Mouse (Mus musculus) monocyte, adult 5-6 weeks (primary cell): ENCODE data around the gene Stxbp1. TPM values are rescaled to one million over a fixed set of nuclear protein-coding genes. Genes with fewer than 3 reads are reported as not detected.
"Not testable (repeated sequence)": the region's sequence is repeated elsewhere in the genome, so short reads cannot be mapped to it uniquely, and the experiment has no call there.

ENCODE experiments used
- ATAC-seq: fragments of 153-309, 156-312 bp; replicated peaks from 2 replicates; pipeline ENCODE4 v1.8.0; 2017; ENCODE audit warnings: mild to moderate bottlenecking; ENCODE audit not compliant: low TSS enrichment, insufficient number of reproducible peaks, severe bottlenecking, poor library complexity, low FRiP score
- total RNA-seq: library from RNA; stranded (forward); fragments of 200-1000, 200-491, 200-594 nt; gene quantifications from 3 replicates; pipeline ENCODE4 v1.2.3, GENCODE M21; 2017

Gene Stxbp1
- total RNA-seq, 1 experiment from 2014 or later = 1.1 TPM

DNA sequence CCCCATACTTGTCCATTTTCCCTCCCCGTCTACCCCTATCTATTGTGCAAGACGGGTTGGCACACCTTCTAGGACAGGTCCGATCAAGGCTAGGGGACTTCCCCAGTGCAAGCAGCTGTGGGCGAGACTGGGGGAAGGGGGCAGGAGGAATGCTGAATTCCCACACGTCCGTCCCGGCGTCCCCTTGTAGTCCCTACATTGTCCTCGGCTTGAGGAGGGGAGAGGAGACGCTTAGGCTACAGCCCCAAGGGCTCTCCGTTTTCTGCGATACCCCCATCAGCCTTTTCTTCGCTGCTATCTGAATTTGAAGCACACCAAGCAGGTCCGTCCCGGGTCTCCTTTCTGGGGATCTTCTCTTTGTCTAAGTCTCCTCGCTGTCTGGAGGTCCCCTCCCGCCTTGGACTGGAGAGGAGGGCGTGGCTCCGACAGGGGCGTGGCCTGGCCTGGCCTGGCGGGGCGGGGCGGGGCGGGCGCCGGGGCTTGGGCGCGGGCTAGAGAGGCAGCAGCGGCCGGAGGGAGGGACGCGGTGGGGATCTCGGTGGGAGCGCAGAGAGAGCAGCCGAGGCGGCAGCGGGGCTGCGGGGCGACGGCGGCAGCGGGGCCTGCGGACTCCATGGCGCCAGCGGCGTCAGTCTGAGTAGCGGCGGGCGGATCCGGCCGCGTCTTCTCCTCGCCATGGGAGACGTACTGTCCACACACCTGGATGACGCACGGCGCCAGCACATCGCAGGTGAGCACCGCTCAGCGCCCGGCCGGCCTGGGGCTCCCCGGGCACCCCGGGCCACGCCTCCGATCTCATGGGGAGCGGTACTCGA is 28.8 kb upstream of the Stxbp1 start, which contains the start of gene Fam129b:
Gene Fam129b (plus strand): TSS at position 440 of the 815 bp plus-strand sequence.
- peak; percentile 30; the same call in 1 of the 2 replicates for ATAC-seq

DNA sequence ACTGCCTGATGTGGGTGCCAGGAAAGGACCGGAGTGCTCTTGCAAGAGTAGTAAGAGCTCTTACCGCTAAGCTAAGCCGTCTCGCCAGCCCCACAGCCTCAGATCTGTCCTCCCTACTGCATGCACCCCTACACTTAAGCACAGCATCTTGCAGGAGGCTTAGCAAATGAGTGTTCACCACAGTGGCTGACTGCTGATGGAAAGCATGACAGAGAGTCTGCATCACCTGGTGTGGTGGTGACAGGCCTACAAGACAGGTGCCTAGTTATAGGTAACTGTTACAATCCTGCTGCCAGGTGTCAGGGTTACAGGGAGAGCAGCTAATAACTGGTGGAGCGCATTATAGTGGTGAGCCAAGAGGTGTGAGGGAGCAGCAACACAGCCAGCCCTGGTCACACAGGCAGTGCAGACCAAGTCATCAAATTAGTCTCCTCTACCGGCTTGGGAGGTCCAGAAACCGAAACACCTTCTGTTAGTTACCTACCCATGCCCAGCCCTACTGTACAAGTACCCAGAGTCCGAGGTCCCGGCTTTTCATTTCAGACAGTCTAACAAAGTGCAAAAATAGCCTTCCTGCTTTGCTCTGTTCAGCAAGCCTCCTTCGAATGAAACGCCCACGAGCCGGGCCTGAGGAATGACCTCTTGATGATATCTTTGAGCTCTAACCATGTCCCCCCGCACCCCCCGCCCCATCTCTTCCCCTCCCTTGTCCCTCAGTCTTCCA is 28.1 kb upstream of the Stxbp1 start:
- ATAC-seq = no peak

DNA sequence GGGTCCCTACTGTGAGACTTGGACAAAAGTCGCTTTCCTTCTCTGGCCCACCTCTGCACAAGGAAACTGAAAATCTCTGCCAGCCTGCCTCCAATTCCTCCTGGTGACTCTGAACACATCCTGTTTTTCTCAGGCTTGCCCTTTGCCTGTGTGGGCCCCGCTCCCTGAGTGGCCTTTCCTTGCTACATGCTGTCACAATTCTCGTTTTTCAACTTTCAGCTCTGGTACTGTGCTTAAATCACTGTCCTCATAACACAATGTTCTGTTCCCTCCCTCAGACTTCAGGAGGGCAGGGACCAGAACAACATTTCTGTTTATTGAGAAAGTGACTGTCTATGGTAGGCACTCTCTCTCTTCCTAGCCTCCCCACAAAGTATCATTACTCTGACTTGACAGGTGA is 27.0 kb upstream of the Stxbp1 start:
- peak; percentile 28; the same call in 1 of the 2 replicates for ATAC-seq

DNA sequence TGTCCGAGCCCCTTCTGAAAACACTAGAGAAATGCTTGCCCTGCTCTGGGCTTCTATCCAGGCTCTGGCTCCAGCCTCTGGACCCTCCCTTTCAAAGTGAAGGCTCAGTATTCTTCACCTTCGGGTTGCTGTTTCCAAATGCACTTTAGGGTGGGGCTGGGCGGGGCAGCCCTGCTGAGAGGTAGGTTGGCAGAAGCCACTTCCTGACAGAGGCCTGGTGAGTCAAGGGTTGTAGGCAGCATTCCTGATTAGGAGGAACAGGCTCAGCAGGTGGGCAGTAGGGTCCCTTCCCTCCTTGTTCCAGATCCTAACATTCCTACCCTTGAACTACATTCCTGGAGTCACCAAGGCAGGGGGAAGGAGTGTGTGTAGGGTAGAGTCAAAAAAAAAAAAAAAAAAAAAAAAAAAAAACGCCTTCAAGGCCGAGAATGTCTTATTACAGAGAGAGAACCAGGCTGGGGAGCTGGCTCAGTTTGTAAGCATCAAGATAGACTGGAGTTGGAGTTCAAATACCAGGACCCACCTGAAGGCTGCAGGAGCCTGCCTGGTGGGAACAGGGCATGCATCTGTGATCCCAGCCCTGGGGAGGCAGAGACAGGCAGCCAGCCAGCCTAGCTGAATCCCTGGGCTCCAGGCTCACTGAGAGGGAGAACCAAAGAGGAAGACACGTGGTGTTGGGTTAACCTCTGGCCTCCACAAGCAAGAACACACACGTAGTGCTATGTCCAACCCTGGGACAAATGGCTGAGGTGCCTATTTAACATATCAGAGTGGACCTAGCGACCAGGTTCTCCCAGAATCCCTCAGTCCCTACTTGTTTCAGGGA is 23.4 kb upstream of the Stxbp1 start:
- no peak for ATAC-seq

DNA sequence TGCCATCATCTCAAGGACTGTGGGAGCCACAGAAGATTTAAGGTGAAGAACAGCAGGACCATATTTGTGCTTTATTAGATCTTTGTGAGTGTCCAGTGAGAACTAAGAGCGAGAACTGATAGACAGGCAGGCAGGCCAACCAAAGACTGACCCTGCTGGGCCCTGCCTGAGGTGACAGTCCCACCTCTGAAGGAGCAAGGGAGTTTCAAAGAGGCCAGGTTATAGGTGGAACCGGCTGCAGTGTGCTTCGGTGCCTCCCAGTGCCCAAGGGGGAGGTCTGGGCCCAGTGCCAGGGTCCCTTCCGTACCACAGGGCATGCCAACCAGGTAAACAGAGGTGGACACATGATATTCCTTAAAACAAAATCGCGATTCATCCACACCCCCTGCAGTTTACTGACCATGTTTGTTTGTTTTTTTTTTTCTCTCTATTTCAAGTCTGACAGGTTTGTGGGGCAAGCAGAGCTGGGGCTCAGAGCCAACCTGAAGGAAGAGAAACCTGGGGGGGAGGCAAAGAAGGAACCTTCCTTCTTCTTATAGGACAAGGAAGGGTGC is 22.8 kb upstream of the Stxbp1 start:
- ATAC-seq = no peak

DNA sequence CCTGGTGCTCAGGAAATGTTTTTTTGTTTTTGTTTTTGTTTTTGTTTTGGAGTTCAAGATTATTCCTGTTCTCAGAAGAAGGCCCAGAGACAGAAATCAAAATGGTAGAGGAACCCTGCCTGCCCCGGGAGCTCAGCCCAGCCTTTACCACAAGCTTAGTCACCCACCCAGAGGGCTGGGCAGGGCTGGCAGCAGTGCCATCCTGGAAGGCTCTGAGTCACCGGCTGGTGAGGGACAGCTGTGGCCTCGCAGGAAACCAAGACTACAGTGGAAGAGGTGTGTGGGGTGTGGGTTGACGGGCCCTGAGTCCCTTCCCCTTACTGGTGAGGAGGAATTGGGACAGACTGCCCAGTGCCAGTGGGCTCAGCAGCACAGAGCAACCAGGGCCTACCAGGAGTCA is 20.3 kb upstream of the Stxbp1 start:
- peak; percentile 78 for ATAC-seq

DNA sequence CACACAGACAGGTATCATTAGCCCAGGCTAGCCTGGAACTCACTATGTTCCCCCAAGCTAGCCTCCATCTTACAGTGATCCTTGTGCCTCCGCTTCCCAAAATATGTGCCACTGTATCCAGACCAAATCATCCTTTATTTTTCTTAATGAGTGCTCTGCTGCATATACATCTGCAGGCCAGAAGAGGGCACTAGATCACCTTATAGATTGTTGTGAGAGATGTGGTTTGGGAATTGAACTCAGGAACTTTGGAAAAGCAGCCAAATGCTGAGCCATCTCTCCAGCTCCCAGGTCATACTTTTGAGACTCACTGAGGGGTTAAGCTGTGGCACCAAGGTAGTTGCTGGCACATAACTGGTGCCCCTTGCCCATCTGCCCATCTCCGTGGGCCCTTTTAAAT is 17.7 kb upstream of the Stxbp1 start:
- ATAC-seq = no peak

DNA sequence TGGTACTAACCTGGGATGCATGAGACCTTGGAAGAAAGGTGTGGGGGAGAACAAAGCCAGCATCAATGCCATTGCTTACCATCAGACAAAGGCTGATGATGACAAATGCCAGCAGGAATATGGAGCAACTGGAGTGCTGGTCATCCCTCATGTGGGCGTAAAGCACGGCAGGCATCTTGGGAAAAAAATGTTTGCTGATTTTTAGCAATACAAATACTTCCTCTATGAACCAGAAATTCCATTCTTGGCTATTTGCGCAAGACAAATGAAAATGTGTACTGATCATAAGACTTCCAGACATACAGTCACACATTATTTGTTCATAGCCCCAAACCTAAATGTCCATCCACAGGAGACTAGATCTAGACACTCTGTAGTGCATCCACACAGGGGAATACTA is 16.3 kb upstream of the Stxbp1 start:
- no peak for ATAC-seq

DNA sequence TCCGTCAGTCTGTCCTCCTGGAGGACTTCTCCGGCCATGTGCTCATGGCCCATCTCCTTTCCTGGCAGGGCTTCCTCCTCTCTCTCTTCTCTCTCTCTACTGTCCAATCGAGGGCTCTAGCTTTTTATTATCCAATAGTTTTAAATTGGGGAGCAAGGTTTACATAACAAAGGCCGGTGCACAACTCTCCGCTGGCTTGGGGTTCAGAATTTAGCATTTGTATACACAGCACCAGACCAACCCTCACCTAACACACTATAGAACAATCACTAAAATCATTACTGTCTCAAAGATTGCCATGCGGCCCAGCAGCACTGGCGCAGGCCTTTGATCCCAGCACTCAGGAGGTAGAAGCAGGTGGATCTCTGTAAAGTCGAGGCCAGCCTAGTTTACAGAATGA is 13.8 kb upstream of the Stxbp1 start:
- ATAC-seq = no peak

DNA sequence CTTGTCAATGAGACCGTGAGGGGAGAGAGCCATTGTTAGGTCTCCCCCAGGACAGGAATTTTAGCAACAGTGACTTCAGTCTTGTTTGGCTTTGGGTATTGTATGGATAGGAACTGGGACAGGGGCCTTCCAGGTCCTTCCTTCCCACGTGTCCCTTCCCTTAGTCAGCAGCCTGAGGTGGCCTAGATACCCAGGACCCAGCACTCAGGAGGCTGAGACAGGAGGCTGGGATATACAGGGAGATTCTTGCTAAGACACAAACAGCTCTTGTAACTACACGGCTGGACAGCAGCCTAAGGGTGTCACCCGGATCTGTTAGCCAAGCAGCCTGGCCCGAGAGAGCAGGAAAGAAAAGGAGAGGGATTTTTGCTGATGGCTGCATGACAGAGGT is 12.6 kb upstream of the Stxbp1 start:
- no peak for ATAC-seq

DNA sequence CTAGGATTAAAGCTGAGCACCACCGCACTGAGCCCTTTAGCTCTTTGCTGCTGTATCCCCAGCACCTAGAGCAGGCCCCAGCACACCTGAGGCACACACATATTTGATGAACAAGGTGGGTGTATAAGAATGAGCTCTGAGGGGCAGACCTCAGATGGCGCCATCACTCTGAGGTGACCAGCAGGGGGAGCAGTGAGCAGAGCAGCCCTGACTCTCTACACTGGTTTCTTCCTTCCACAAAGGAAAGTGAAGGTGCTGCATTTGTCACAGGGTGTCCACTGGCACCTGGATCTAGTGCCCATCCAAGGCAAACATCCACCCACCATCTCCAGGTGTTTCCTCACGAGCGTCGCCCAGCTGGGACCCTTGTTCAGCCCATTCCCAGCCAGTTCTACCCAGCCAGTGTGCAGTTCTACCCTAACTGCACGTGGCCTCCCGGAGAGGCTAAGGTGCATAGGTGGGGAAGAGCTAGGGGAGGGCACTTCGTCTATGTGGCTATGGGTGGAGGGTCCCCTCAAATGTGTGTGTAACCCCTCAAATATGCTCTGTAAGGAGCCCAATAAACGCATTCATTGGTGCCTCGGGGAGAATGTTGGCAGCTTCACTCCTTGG is 12.1 kb upstream of the Stxbp1 start:
- ATAC-seq = peak; percentile 62

DNA sequence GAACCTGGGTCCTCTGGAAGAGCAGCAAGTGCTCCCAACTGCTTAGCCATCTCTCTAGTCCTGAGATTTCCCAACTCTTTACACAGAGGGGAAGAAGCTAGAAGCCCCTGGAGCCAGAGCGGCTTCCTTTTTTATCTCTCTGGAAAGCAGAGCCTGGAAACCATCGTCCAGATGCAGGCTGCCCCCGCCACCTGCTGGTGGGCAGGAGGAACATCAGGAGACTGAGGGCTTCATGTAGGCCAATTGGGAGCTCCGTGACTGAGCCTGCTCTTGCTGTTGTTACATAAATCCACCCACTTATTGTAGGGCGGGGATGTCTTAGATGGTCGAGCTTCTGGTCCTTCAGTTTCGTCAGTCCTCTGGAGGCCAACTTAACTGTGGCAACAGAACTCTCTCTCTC is 10.5 kb upstream of the Stxbp1 start:
- ATAC-seq = peak; percentile 88

DNA sequence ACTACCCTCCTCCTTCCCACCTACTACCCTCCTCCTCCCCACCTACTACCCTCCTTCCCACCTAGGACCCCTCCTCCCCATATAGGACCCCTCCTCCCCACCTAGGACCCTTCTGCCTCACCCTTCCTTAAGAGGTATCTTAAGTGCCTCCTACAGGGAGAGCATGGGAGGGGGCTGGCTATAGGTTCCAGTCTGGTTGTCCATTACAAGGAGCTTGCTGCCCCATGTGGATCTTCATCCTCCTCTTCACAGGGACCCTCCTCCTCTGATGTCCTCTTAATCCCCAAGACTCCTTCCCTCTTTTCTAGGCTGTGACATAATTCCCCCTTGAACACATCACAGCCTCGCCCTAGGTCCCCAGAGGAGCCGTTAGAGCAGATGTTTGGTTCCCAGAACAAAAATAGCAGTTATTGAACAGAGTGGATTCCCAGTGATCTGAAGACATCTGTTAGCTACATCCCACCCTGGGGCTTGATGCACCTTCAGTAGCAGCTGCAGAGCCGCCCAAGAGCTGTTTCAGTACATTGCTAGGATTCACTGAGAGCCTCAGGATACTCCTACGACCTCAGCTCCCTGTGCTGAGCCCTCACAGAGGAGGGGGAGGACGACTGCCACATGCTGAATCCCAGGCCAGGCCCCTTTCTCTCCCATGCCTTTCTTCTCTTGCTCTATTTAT is 8.9 kb upstream of the Stxbp1 start:
- ATAC-seq = no peak

DNA sequence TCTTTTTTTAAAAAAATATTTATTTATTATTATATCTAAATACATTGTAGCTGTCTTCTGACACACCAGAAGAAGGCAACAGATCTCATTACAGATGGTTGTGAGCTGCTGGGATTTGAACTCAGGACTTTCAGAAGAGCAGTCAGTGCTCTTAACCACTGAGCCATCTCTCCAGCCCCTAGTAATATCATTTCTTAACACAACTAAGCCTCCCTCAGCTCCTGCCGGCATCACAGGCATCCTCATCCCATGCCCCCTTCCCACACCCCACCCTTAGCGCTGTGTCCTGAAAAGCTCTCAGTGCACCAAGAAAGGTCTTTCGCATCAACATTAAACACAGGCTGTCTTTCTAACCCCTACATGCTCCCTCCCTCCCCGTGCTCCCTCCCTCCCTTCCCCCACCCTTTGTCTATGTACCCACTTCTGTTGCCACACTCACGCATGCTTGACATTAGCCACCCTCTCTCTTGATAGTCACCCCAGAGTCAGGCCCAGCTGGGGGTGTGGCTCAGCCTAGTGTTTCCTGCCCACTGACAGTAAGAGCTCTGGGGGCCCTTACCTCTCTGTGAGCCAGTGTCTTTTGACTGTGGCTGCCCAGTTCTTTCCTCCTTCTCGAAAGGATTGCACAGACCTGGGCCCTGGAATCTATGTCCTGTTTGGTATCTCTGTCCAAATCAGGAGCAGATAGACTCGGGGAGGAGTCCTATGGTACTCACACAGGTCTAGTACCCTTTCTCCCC is 8.2 kb upstream of the Stxbp1 start:
- no peak for ATAC-seq

DNA sequence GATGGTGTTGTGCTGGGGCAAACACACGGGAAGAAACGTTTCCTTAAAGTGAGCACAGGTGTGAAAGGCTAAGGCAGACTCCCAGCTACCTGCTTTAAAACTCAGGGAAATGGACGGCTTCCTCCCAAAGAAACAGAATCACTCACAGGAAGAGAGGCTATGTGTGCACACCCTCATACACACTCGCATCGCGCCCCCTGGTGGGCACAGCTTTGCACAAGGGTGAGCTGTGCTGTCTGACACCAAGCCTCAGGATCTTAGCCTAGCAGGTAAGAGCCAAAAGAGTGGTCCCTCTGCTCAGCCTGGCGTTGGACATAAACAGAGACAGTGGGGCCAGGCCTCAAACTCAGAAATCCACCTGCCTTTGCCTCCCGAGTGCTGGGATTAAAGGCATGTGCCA is 7.2 kb upstream of the Stxbp1 start:
- peak; percentile 72; the same call in 1 of the 2 replicates for ATAC-seq

DNA sequence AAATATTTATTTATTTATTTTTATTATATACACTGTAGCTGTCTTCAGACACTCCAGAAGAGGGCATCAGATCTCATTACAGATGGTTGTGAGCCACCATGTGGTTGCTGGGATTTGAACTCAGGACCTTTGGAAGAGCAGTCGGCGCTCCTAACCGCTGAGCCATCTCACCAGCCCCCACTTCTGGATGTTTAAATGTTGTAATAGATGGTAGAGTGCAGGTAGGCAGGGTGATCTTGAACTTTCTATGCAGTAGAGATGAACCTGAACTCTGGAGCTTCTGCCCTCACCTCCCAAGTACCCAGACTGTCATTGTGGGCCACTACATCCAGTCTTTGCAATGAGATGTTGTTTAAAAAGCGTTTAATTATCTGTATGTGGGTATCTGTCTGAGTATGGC is 6.7 kb upstream of the Stxbp1 start:
- ATAC-seq = not testable (repeated sequence)

DNA sequence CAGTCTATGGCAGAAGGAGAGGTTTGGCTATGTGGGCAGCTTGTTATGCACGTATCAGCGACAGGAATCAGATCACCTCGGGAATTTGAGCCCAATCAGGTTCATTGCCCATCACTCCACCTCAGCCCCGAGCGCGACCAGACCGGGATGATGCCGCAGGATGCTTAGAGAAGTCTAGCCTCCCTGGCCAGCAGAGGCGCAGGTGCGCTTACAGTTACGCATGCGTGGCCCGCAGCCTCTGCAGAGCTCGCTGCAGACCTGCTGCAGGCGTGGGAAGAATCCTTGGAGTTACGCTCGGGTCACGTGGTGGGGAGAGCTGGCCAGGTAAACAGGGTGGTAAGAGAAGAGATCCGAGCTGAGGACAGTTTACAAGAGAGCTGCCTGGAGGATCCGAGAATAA is 5.1 kb upstream of the Stxbp1 start:
- ATAC-seq = no peak

DNA sequence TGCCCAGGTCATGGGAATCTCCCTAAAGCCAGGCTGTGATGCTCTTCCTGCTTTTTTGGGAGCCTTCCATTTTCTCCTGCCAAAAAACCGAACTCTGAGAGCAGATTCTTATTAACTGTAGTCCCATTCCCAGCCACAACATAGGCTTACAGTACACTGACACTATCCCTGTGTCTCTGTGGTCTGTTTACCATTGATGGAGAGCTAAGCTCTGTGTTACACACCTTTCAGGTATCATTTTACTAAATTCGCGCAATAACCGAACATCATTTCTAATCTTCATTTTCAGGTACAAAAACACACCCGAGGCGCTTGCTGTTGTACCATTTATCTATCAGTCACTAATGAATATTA is 400 bp upstream of the Stxbp1 start:
- no peak for ATAC-seq
